Mouse (Mus musculus) liver, postnatal 0 days (tissue): Measurements from ENCODE around the gene Sh2b3.

Experiments used
- CTCF ChIP-seq: sonication (generic); IDR thresholded peaks from 2 replicates; pipeline ENCODE4 v1.5.1; 2016; ENCODE audit warnings: antibody characterized with exemption, low read depth
- EP300 ChIP-seq: IDR thresholded peaks from 2 replicates; pipeline ENCODE4 v1.6.1; 2016; ENCODE audit warnings: antibody characterized with exemption, low read depth, mild to moderate bottlenecking

DNA sequence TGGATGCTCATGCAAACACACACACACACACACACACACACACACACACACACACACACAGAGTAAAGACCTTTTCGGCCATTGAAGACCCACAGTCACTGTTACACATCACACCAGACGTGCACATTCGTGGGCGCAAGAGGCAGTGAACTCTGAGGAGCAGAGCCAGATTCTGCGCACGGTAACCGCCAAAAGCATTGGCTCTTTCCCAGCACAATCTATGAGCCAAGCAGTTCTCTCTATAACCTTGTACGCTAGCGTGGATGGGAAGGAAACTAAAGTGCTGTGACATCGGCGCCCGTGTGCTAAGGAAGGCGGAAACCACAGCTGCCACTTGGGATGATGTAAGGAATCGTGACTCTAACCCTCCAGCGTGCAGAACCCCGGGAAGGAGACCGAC lies 41.3 kb upstream of the Sh2b3 start:
- TF ChIP-seq CTCF (no peak), EP300 (no peak)
